Mouse (Mus musculus) limb, embryonic 11.5 days (tissue): ENCODE data around the gene Dgkk. TPM values are rescaled to one million over a fixed set of nuclear protein-coding genes. Genes with fewer than 3 reads are reported as not detected.
"Not testable (repeated sequence)": the region's sequence is repeated elsewhere in the genome, so short reads cannot be mapped to it uniquely, and the experiment has no call there.

ENCODE experiments used
- ATAC-seq: fragments of 200-750 bp; cut with Nextera tagmentation; 2 replicates; pipeline ENCODE4 v1.8.0; 2017; ENCODE audit warnings: low read depth; ENCODE audit not compliant: insufficient number of reproducible peaks, low FRiP score, low TSS enrichment
- DNase-seq: peaks from one replicate; pipeline ENCODE4 v3.0.0-alpha.2; 2015; ENCODE audit warnings: low spot score
- H3K27ac ChIP-seq: fragments of 300-500 bp; sonication (generic); replicated peaks from 2 replicates; pipeline ENCODE4 v1.5.1; 2014; ENCODE audit warnings: low read depth, mild to moderate bottlenecking, low read length
- H3K27me3 ChIP-seq: fragments of 300-500 bp; sonication (generic); 2 replicates; pipeline ENCODE4 v1.6.1; 2014; ENCODE audit warnings: mild to moderate bottlenecking, low read length, mixed read lengths; ENCODE audit not compliant: control insufficient read depth, insufficient read depth
- H3K36me3 ChIP-seq: fragments of 300-500 bp; sonication (generic); 2 replicates; pipeline ENCODE4 v1.6.1; 2014; ENCODE audit warnings: mild to moderate bottlenecking, low read length, moderate library complexity, mixed read lengths; ENCODE audit not compliant: control insufficient read depth, insufficient read depth
- H3K4me1 ChIP-seq: fragments of 300-500 bp; sonication (generic); 2 replicates; pipeline ENCODE4 v1.6.1; 2014; ENCODE audit warnings: low read length, mixed read lengths; ENCODE audit not compliant: control insufficient read depth, insufficient read depth
- H3K4me2 ChIP-seq: fragments of 300-500 bp; sonication (generic); 2 replicates; pipeline ENCODE4 v1.6.1; 2014; ENCODE audit warnings: low read depth, mild to moderate bottlenecking, moderate library complexity; ENCODE audit not compliant: severe bottlenecking
- H3K4me3 ChIP-seq: fragments of 300-500 bp; sonication (generic); 2 replicates; pipeline ENCODE4 v1.5.1; 2014; ENCODE audit warnings: low read depth, low read length
- H3K9ac ChIP-seq: fragments of 300-500 bp; sonication (generic); 2 replicates; pipeline ENCODE4 v1.6.1; 2014; ENCODE audit warnings: mild to moderate bottlenecking, low read length
- H3K9me3 ChIP-seq: fragments of 300-500 bp; sonication (generic); 2 replicates; pipeline ENCODE4 v1.6.1; 2016; ENCODE audit warnings: low read length; ENCODE audit not compliant: control insufficient read depth
- WGBS: fragments of 180-500 bp; shearing (Covaris S2); extraction: QIAGEN DNeasy Blood & Tissue Kit; methylation state at CpG from one replicate; pipeline ENCODE4 v1.1.7; 2014; 5-methylcytosine and 5-hydroxymethylcytosine counted together
- polyA plus RNA-seq: library from polyadenylated mRNA; unstranded; fragments of >200 nt; fragmentation: Nextera tagmentation; extraction: Ambion mirVana; gene quantifications from 2 replicates; pipeline ENCODE4 v1.2.1, GENCODE M21; 2014

Gene Dgkk
- polyA plus RNA-seq, 1 experiment from 2014 or later = 1.3 TPM

DNA sequence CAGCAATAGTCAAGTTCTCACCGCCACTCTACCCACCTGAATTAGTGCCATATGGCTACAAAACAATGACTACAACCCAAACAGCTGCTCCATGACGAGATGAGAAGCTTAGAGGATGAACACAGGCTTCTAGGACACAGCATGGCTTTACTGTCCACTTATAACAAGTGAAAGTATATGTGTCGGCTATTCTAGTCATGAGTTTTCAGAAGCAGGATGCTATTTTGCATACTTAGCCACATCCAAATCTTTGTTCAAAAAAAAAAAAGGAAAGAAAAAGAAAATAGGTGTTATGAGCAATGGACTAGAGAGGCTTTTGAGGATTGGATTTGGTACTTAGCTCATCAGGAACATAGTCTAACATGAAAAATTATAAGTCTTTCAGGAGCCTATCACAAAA is 74.4 kb downstream of the Dgkk start:
- no peaks in the 10 kb centered on the region for H3K4me1 ChIP-seq
- ATAC-seq = no peak
- H3K27ac ChIP-seq = no peak overlapping the region
- H3K4me3 ChIP-seq = no peak overlapping the region
- no peaks in the 10 kb centered on the region for H3K27me3 ChIP-seq
- 74% methylated on average over 3 of the region's 3 CpGs for WGBS
- DNase-seq = no peak
- H3K36me3 ChIP-seq = no peaks in the 10 kb centered on the region
- H3K9me3 ChIP-seq = no peaks in the 10 kb centered on the region
- no peak overlapping the region for H3K9ac ChIP-seq
- H3K4me2 ChIP-seq = no peak overlapping the region

GRCm38 (mm10) chrX:6854136-6854535 is 75.0 kb downstream of the Dgkk start:
- Histone ChIP-seq H3K36me3 (no peaks in the 10 kb centered on the region), H3K9ac (no peak overlapping the region), H3K27me3 (no peaks in the 10 kb centered on the region), H3K9me3 (no peaks in the 10 kb centered on the region), H3K4me1 (no peaks in the 10 kb centered on the region), H3K4me3 (no peak overlapping the region), H3K27ac (no peak overlapping the region), H3K4me2 (no peak overlapping the region)
- ATAC-seq (no peak), DNase-seq (no peak)
- WGBS = 86% methylated on average over 5 of the region's 5 CpGs

- H3K9ac ChIP-seq = no peak overlapping the region
- 46% methylated on average over 5 of the region's 5 CpGs for WGBS
- no peaks in the 10 kb centered on the region for H3K4me1 ChIP-seq
- H3K27me3 ChIP-seq = no peaks in the 10 kb centered on the region
- DNase-seq (no peak), ATAC-seq (no peak)
- H3K36me3 ChIP-seq = no peaks in the 10 kb centered on the region
- no peaks in the 10 kb centered on the region for H3K9me3 ChIP-seq
- no peak overlapping the region for H3K4me2 ChIP-seq
- no peak overlapping the region for H3K4me3 ChIP-seq
- H3K27ac ChIP-seq = no peak overlapping the region
Measured at GRCm38 (mm10) chrX:6893933-6894332, 114.8 kb downstream of the Dgkk start.

- Histone ChIP-seq H3K36me3 (no peaks in the 10 kb centered on the region), H3K9ac (no peak overlapping the region), H3K9me3 (no peaks in the 10 kb centered on the region), H3K27me3 (no peaks in the 10 kb centered on the region), H3K4me2 (no peak overlapping the region), H3K4me1 (no peaks in the 10 kb centered on the region), H3K4me3 (no peak overlapping the region), H3K27ac (no peak overlapping the region)
- ATAC-seq (no peak), DNase-seq (no peak)
- 87% methylated on average over 2 of the region's 2 CpGs for WGBS
Measured at GRCm38 (mm10) chrX:6911047-6911446, 131.9 kb downstream of the Dgkk start.

DNA sequence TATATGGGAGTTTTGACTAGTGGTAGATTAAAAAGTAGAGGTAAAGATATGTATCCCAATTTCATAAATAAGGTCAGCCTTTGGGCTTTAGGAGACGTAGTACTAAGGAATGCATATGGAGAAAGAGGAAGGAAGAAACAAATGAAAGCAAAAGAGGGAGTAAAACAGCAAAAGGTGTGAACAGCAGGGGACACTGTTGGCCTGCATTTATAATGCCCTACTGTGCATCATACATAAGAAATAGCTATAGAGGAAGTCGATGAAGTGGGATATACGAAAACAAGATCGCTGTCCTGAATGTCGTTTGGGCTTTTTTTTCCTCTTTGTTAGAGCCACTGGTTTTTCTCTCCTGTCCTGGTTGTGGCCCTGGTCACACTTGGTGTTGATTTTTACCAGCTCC is 143.1 kb downstream of the Dgkk start:
- Histone ChIP-seq H3K36me3 (no peaks in the 10 kb centered on the region), H3K27me3 (no peaks in the 10 kb centered on the region), H3K4me2 (no peak overlapping the region), H3K9ac (no peak overlapping the region), H3K4me3 (no peak overlapping the region), H3K27ac (no peak overlapping the region), H3K4me1 (no peaks in the 10 kb centered on the region), H3K9me3 (no peaks in the 10 kb centered on the region)
- ATAC-seq (no peak), DNase-seq (no peak)
- WGBS = 81% methylated on average over 5 of the region's 5 CpGs

GRCm38 (mm10) chrX:6926224-6926623 is 147.1 kb downstream of the Dgkk start:
- Histone ChIP-seq H3K9ac (no peak overlapping the region), H3K4me3 (no peak overlapping the region), H3K4me1 (no peaks in the 10 kb centered on the region), H3K27ac (no peak overlapping the region), H3K9me3 (no peaks in the 10 kb centered on the region), H3K4me2 (no peak overlapping the region), H3K36me3 (no peaks in the 10 kb centered on the region), H3K27me3 (no peaks in the 10 kb centered on the region)
- ATAC-seq (no peak), DNase-seq (no peak)
- 85% methylated on average over 4 of the region's 4 CpGs for WGBS

- Histone ChIP-seq H3K27me3 (no peaks in the 10 kb centered on the region), H3K9me3 (no peaks in the 10 kb centered on the region), H3K4me3 (no peak overlapping the region), H3K4me1 (no peaks in the 10 kb centered on the region), H3K27ac (no peak overlapping the region), H3K9ac (no peak overlapping the region), H3K4me2 (no peak overlapping the region), H3K36me3 (no peaks in the 10 kb centered on the region)
- no peak for DNase-seq
- 88% methylated on average over 3 of the region's 3 CpGs for WGBS
- no peak for ATAC-seq
Measured at GRCm38 (mm10) chrX:6968598-6968997, 189.5 kb downstream of the Dgkk start.

DNA sequence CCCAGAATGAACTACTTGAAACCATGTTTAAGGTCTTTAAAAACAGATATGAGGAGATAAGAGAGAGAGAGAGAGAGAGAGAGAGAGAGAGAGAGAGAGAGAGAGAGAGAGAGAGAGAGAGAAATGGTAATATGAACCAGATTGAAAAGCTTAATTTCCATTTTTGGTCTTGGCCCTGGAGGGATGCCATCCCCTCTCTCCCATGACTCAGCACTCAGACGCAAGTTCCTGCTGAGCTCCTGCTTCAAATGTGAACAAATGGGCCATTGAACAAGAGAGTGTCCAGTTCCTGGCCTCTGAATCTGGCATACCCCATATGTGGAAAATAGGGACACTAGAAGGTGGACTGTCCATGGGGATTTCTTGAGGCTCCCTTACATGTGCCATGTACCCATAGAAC is 192.8 kb downstream of the Dgkk start:
- H3K9me3 ChIP-seq = no peaks in the 10 kb centered on the region

GRCm38 (mm10) chrX:6983916-6984315 is 204.8 kb downstream of the Dgkk start:
- not testable (repeated sequence) for H3K27ac ChIP-seq, H3K9me3 ChIP-seq, H3K36me3 ChIP-seq, DNase-seq, H3K27me3 ChIP-seq, H3K9ac ChIP-seq, H3K4me2 ChIP-seq, H3K4me3 ChIP-seq, ATAC-seq, H3K4me1 ChIP-seq
- 98% methylated on average over 3 of the region's 4 CpGs for WGBS

More for the DNA sequence above, 192.8 kb downstream of the Dgkk start:
- no peaks in the 10 kb centered on the region for H3K36me3 ChIP-seq
- no peak overlapping the region for H3K4me2 ChIP-seq
- no peak for ATAC-seq
- H3K4me1 ChIP-seq = no peaks in the 10 kb centered on the region
- DNase-seq = no peak
- H3K27ac ChIP-seq = no peak overlapping the region
- 90% methylated on average over 1 of the region's 1 CpGs for WGBS
- H3K9ac ChIP-seq = no peak overlapping the region
- H3K4me3 ChIP-seq = no peak overlapping the region
- H3K27me3 ChIP-seq = no peaks in the 10 kb centered on the region
